Mouse (Mus musculus): ENCODE results near the gene Fam210b. TPM values are rescaled to one million over a fixed set of nuclear protein-coding genes. Genes with fewer than 3 reads are reported as not detected.
A peak's percentile ranks its signal among the peaks of the same experiment; 100 is the strongest.
"Not testable (repeated sequence)": the region's sequence is repeated elsewhere in the genome, so short reads cannot be mapped to it uniquely, and the experiment has no call there.

The Fam210b gene
- 17.1 and 26.9 TPM in 2 replicates for total RNA-seq (2021)
- long read RNA-seq, experiment 1, transcript Fam210b-201 (3 exons, 3,617 nt): major isoform, 20 of 26 reads
- long read RNA-seq, experiment 1, partial matches to known transcripts: 0 of 26 reads
- long read RNA-seq, experiment 1, other reads (novel, unspliced or antisense): 6 of 26 reads
- long read RNA-seq, experiment 2, transcript Fam210b-201 (3 exons, 3,617 nt): major isoform, 18 of 23 reads
- long read RNA-seq, experiment 2, partial matches to known transcripts: 0 of 23 reads
- long read RNA-seq, experiment 2, other reads (novel, unspliced or antisense): 5 of 23 reads

DNA sequence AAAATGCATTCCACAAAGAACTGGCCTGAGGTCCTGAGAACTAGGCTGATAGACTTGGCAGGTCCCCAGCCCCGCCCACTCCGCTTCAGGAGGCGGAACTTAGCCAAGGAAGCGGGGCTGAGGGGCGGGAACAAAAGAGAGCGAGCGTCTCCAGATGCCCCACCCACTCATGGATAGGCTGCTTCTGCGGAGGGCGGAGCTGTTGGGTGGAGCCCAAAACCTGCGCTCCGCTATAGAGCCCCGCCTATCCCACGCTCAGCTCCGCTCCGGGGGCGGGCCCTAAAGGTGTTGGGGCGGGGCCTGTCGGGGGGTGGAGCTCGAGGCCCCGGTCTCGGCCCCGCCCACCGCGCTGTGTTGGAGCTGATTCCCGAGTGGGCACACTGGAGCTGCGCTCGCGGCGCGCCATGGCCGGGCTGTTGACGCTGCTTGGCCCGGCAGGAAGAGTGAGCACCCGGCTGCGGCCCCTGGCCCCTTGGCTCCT, at the start of gene Fam210b:
Gene Fam210b (plus strand): TSS at position 308 of the 481 bp plus-strand sequence.
- peak; percentile 98 for DNase-seq

DNA sequence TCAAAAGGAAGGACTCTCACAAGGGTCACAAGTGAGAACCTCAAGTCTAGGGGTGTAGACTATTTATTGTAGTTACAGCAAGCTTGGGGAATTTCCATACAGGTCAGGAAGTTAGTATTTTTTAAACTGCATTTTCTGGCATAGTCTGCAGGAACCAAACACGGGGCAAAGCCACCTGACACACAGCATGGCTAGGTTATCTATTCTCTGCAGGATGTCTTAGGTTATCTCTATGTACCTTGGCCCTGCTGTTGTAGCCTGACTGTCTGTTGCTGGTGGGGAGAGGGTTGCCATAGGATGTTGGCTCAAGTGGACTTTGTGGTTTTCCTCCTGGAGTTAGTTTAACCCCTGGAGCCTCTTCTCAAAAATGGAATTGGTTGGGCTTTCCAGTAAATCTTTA, 47.3 kb upstream of the Fam210b start:
- DNase-seq: no peak

GRCm38 (mm10) chr2:172298542-172298941, 46.8 kb upstream of the Fam210b start:
- DNase-seq: no peak

DNA sequence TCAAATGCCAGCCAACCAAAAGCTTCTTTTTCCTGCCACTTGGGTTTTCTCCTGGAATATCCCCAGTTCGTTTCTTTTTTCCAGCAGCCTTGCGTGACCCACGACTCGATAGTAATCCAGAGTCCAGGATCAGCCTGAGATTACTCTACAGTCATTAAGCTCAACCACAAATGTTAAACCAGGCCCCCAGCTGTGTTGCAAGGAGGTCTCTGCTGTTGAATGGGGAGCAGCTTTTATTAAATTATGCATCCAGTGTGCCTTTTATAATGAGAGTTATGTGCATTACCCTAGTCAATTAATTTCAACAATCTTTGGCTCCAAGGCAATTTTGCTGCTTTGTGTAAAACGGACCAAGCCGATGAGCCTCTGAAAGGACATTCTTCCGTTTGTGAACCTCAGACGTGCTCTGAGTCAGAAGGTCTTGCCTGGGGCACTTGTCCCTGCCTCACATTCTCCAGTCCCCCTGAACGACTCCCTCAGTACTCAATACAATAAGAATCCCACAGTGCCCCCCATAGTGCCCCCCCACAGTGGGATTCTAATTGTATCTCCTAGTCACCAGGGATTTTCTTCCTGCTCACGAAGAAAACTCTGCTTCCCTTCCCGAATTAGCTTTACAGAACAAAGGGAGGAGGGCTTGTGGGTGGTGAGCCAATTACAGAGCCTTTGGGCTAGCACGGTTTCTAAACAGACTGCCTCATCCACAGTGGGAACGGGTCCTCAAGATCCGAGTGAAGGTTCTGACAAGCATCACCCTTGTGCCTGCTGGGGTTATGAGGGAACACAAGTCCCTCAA, 46.0 kb upstream of the Fam210b start:
- DNase-seq: no peak

DNA sequence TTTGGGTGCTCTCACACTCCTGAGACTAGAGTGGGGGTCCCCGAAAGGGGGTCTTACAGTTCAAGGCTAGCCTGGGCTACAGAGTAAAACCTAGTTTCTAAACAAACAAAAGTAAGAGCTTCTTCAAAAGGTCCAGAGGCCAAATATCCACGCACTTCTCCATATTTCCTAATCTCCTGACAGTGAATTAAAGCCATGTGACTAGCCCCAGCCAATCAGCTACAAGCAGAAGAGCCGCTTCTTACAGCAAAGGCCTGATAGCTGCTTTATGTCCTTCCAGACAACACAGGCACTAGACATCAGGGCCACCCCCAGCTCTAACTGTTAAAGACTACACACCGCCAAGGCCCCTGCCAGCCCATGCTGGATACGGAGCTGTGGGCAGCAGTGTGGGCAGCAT, 43.0 kb upstream of the Fam210b start:
- no peak for DNase-seq

GRCm38 (mm10) chr2:172304118-172304708, 41.2 kb upstream of the Fam210b start:
- DNase-seq: no peak

GRCm38 (mm10) chr2:172305546-172305945, 39.8 kb upstream of the Fam210b start:
- not testable (repeated sequence) for DNase-seq

GRCm38 (mm10) chr2:172306544-172306943, 38.8 kb upstream of the Fam210b start:
- no peak for DNase-seq

GRCm38 (mm10) chr2:172311731-172312130, 33.6 kb upstream of the Fam210b start:
- peak; percentile 53 for DNase-seq

DNA sequence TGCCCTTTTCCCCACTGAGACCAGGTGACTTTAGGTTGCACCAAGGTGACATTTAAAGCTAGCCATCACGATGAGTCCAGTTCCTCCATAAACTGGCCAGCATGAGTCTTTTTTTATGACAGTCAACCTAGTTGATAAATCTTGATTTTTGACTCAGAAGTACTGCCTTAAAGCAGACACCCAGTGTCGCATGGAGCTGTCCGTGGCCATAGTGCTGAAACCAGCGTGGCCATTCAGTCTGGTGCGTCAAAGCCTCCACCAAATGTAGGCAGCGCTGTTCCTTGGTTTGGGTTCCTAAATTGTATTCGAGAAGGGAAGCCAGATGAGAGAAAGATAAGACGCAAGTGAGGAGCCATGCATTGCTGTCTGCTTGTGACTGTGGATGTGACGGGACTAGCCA, 24.5 kb upstream of the Fam210b start:
- peak; percentile 89 for DNase-seq

GRCm38 (mm10) chr2:172328248-172328647, 17.1 kb upstream of the Fam210b start:
- no peak for DNase-seq

GRCm38 (mm10) chr2:172329179-172329578, 16.2 kb upstream of the Fam210b start:
- DNase-seq: peak; percentile 84

- no peak for DNase-seq
Measured at GRCm38 (mm10) chr2:172338206-172338942, 7.0 kb upstream of the Fam210b start.

- no peak for DNase-seq
Measured at GRCm38 (mm10) chr2:172340936-172341335, 4.4 kb upstream of the Fam210b start.

GRCm38 (mm10) chr2:172341606-172342005, 3.8 kb upstream of the Fam210b start:
- DNase-seq: no peak

DNA sequence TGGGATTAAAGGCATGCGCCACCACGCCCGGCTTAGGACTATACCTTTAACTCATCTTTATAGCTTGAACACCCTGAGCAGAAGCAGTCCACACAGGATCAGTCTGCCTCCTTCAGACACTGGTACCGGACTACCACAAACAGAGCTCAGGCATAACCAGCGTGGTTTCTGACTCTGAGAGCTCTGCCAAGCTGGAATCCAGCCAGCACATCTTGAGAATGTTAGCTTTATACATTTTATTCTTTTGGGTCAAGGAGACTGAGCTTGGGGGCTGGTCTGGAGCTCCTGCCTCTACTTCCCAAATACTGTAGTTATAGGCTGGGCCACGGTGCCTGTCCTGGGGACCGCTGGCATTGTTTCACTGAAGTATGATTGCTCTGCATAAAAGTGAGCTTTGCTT, 1.6 kb upstream of the Fam210b start:
- DNase-seq: peak; percentile 25

DNA sequence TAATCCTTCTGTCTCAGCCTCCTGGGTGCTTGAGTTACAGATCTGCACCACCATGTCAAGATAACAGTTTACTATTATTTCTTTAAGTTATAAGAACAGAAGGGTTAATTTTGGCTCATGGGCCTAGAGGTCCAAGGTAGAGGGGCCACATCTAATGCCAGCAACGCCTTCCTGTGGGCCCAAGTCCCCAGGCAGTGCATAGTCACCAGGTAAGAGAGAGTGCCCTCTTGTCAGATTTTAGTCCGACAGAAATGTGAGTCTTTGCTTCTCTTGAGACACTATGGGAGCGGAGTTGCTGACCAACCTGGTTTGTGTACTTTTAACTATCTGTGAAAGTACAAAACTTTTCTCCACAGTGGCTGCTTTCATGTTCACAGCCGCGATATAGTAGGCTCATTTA, 696 bp upstream of the Fam210b start:
- no peak for DNase-seq

DNA sequence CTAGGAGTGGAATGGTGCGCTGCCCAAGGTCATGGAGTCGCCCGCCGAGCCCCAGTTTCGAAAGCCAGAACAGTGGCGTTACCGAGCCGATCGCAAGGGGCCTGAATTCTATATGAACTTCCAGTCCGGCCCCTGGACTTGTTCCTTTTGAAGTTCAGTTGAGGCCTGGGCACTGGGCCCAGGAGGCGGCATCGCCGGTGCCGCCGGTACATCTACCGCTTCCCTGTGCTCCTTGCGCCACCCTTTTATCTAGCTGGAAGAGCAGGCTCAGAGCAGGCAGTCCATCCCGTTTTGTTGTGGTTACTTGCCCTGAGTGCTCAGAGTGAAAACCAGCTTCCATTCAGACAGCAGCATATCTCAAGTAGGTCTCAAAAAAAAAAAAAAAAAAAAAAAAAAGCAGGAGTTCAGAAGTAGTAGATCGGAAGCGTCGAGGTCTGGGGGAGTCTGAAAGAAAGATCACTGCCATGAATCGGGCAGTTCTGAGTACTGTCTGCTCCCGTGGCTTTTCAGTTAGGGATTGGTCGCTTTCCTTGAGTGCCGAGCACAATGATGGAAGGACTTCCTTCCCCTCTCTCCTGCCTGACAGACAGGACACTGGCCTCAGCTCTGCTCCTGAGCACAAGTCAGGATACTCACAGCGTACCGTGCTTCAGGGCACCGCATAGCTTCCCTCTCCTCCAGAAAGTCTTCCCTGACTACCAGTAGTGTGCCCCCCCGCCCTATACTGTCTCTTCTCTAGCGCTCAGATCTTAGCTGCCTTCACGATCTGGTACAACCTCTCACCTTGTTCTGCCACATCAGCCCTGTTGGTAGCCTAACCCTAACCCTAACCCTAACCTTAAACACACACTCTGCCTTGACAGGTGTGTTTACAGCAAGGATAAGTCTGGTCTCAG, 917 bp downstream of the Fam210b start:
- peak; percentile 70 for DNase-seq

DNA sequence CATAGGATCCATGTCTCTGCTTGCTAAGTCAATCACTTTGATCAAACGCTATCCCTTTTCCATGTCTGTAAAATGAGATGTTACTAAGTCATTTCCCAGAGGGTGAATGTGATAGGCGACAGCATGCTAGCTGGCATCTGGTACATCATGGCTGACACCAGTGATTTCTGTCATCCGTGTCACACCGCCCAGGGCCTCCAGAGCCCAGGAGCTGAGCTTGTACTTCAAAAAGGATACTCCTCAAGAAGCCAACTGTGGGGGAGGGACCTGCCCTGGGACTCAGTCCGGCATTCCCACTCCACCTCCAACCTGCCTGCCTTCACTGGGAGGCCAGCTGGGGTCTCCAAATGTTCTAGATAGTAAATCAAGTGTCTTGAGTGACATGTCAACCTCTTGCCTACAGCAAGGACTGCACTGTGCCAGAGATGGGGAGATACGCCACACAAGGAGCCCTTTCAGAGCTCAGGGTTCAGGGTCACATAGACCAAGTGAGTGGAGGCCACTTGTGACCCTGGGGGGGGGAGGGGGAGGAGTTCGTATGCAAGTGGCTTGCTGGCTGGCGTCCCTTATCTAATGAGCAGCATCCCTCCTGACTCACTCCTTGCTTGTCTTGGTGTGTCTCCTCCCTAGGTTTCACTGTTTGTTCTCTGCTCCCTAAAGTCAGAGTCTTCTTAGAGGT, 1.7 kb downstream of the Fam210b start:
- DNase-seq: peak; percentile 64

DNA sequence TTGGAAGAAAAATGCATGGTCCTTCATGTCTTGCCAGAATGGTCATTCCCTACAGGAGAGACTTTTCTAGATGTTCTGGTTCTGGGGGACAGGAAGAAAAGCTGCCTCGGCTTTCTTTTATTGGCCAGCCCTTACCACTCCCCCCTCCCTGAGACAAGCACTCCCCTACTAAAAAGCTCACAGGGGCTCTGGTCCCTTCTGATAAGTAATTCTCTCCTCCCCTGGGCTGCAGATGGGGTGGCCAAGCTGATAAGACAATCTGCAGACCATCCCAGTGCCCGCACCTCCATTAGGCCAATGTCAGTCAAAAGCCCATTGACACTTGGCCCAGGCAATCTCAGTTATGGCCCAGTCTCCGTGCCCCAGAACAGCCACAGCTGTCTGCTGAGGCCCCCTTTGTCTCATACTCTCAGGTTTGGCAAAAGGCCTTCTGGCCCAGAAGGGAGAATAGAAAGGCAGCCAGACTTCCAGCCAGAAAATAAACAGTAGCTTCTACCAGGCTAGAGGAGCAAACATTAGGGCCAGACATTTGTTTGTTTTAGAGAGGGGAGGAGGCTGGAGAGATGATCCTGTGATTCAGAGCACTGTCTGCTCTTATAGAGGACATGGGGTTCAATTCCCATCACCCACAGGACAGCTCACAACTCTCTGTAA, 3.1 kb downstream of the Fam210b start:
- DNase-seq: no peak

Measured in adrenal gland, postnatal 14 days (tissue).